Mouse (Mus musculus): Measurements from ENCODE around the gene Adat1. TPM values are rescaled to one million over a fixed set of nuclear protein-coding genes. Genes with fewer than 3 reads are reported as not detected.

The Adat1 gene
- polyA plus RNA-seq, 1 experiment from 2014 or later, result 1.8 TPM

- WGBS (ENCODE audit: insufficient replicate concordance), result 78% methylated on average over 3 of the region's 3 CpGs
- no peaks in the 10 kb centered on the region for H3K4me1 ChIP-seq (ENCODE audit: insufficient read depth)
- no peaks in the 10 kb centered on the region for H3K27me3 ChIP-seq (ENCODE audit: insufficient read depth, low read length)
- no peak for DNase-seq
- no peak overlapping the region for H3K9ac ChIP-seq (replicated peaks)
- H3K27ac ChIP-seq (ENCODE audit: low read depth), result no peak overlapping the region
- no peak for ATAC-seq
- no peak overlapping the region for H3K4me2 ChIP-seq (ENCODE audit: low read depth, low read length)
- H3K9me3 ChIP-seq (ENCODE audit: low read length), result no peaks in the 10 kb centered on the region
- TF ChIP-seq EP300 (IDR thresholded peaks at IDR 0.05; ENCODE audit: low read depth) (no peak), CTCF (IDR thresholded peaks at IDR 0.05; ENCODE audit: low read depth) (no peak)
- peaks cover 69% of the 10 kb centered on the region for H3K36me3 ChIP-seq (replicated peaks; ENCODE audit: insufficient read depth, low read length)
- no peak overlapping the region for H3K4me3 ChIP-seq (ENCODE audit: low read depth, low read length)
Measured at GRCm38 (mm10) chr8:111950846-111951245, 41.3 kb downstream of the Adat1 start.

GRCm38 (mm10) chr8:111947954-111948353 is 44.1 kb downstream of the Adat1 start:
- H3K27me3 ChIP-seq (ENCODE audit: insufficient read depth, low read length), result no peaks in the 10 kb centered on the region
- DNase-seq, result no peak
- no peaks in the 10 kb centered on the region for H3K9me3 ChIP-seq (ENCODE audit: low read length)
- no peak for ATAC-seq
- H3K4me3 ChIP-seq (ENCODE audit: low read depth, low read length), result no peak overlapping the region
- peaks cover 64% of the 10 kb centered on the region for H3K36me3 ChIP-seq (replicated peaks; ENCODE audit: insufficient read depth, low read length)
- no peak overlapping the region for H3K27ac ChIP-seq (ENCODE audit: low read depth)
- no peaks in the 10 kb centered on the region for H3K4me1 ChIP-seq (ENCODE audit: insufficient read depth)
- no peak overlapping the region for H3K4me2 ChIP-seq (ENCODE audit: low read depth, low read length)
- TF ChIP-seq CTCF (IDR thresholded peaks at IDR 0.05; ENCODE audit: low read depth) (no peak), EP300 (IDR thresholded peaks at IDR 0.05; ENCODE audit: low read depth) (no peak)
- H3K9ac ChIP-seq (replicated peaks), result no peak overlapping the region
- 91% methylated on average over 8 of the region's 8 CpGs for WGBS (ENCODE audit: insufficient replicate concordance)

GRCm38 (mm10) chr8:111947144-111947543 is 45.0 kb downstream of the Adat1 start:
- Histone ChIP-seq H3K36me3 (replicated peaks; ENCODE audit: insufficient read depth, low read length) (peaks cover 63% of the 10 kb centered on the region), H3K27me3 (ENCODE audit: insufficient read depth, low read length) (no peaks in the 10 kb centered on the region), H3K9ac (replicated peaks) (no peak overlapping the region), H3K27ac (ENCODE audit: low read depth) (no peak overlapping the region), H3K4me3 (ENCODE audit: low read depth, low read length) (no peak overlapping the region), H3K4me1 (ENCODE audit: insufficient read depth) (peaks cover under 1% of the 10 kb centered on the region), H3K4me2 (ENCODE audit: low read depth, low read length) (no peak overlapping the region), H3K9me3 (ENCODE audit: low read length) (no peaks in the 10 kb centered on the region)
- WGBS (ENCODE audit: insufficient replicate concordance), result 72% methylated on average over 2 of the region's 2 CpGs
- TF ChIP-seq EP300 (IDR thresholded peaks at IDR 0.05; ENCODE audit: low read depth), result no peak
- ATAC-seq (no peak), DNase-seq (no peak)

GRCm38 (mm10) chr8:111943544-111943943 is 48.6 kb downstream of the Adat1 start:
- DNase-seq, result no peak
- WGBS (ENCODE audit: insufficient replicate concordance), result 83% methylated on average over 2 of the region's 2 CpGs
- Histone ChIP-seq H3K9me3 (ENCODE audit: low read length) (no peaks in the 10 kb centered on the region), H3K4me1 (ENCODE audit: insufficient read depth) (peaks cover 25% of the 10 kb centered on the region), H3K27me3 (ENCODE audit: insufficient read depth, low read length) (no peaks in the 10 kb centered on the region), H3K4me3 (ENCODE audit: low read depth, low read length) (no peak overlapping the region), H3K9ac (replicated peaks) (no peak overlapping the region), H3K4me2 (ENCODE audit: low read depth, low read length) (no peak overlapping the region), H3K27ac (ENCODE audit: low read depth) (no peak overlapping the region), H3K36me3 (replicated peaks; ENCODE audit: insufficient read depth, low read length) (peaks cover 44% of the 10 kb centered on the region)
- TF ChIP-seq CTCF (IDR thresholded peaks at IDR 0.05; ENCODE audit: low read depth) (no peak), EP300 (IDR thresholded peaks at IDR 0.05; ENCODE audit: low read depth) (no peak)
- no peak for ATAC-seq

GRCm38 (mm10) chr8:111941101-111941454 is 51.0 kb downstream of the Adat1 start:
- WGBS (ENCODE audit: insufficient replicate concordance), result 1% methylated on average over 20 of the region's 23 CpGs
- H3K36me3 ChIP-seq (replicated peaks; ENCODE audit: insufficient read depth, low read length), result peaks cover 23% of the 10 kb centered on the region
- no peaks in the 10 kb centered on the region for H3K9me3 ChIP-seq (ENCODE audit: low read length)
- peak; percentile 14 for ATAC-seq
- H3K4me1 ChIP-seq (ENCODE audit: insufficient read depth), result peaks cover 25% of the 10 kb centered on the region
- DNase-seq, result peak; percentile 67
- H3K27me3 ChIP-seq (ENCODE audit: insufficient read depth, low read length), result no peaks in the 10 kb centered on the region
- peak overlapping the region; percentile 89 for H3K9ac ChIP-seq (replicated peaks)
- TF ChIP-seq EP300 (IDR thresholded peaks at IDR 0.05; ENCODE audit: low read depth) (no peak), CTCF (IDR thresholded peaks at IDR 0.05; ENCODE audit: low read depth) (no peak)
- peak overlapping the region; percentile 91 for H3K27ac ChIP-seq (ENCODE audit: low read depth)
- H3K4me3 ChIP-seq (ENCODE audit: low read depth, low read length), result peak overlapping the region; percentile 99
- peak overlapping the region; percentile 95 for H3K4me2 ChIP-seq (ENCODE audit: low read depth, low read length)

- TF ChIP-seq EP300 (IDR thresholded peaks at IDR 0.05; ENCODE audit: low read depth), result no peak
- TF ChIP-seq CTCF (IDR thresholded peaks at IDR 0.05; ENCODE audit: low read depth), result 0 out of 2 replicates have a peak, but pooled peaks have one; percentile 0
- ATAC-seq, result peak; percentile 91
- Histone ChIP-seq H3K4me1 (ENCODE audit: insufficient read depth) (peaks cover 25% of the 10 kb centered on the region), H3K27ac (ENCODE audit: low read depth) (peak within 1 kb of the TSS; percentile 91), H3K9me3 (ENCODE audit: low read length) (no peaks in the 10 kb centered on the region), H3K36me3 (replicated peaks; ENCODE audit: insufficient read depth, low read length) (peaks cover 20% of the 10 kb centered on the region), H3K4me2 (ENCODE audit: low read depth, low read length) (peak within 1 kb of the TSS; percentile 95), H3K27me3 (ENCODE audit: insufficient read depth, low read length) (no peaks in the 10 kb centered on the region), H3K9ac (replicated peaks) (peak within 1 kb of the TSS; percentile 89), H3K4me3 (ENCODE audit: low read depth, low read length) (peak within 1 kb of the TSS; percentile 99)
- peak; percentile 98 for DNase-seq
- WGBS (ENCODE audit: insufficient replicate concordance), result under 1% methylated on average over 65 of the region's 65 CpGs
Measured at GRCm38 (mm10) chr8:111940171-111941100, 51.7 kb downstream of the Adat1 start, which contains the start of gene Gabarapl2. Gene Gabarapl2, plus strand, starts transcription at chr8:111940703.
